Mouse (Mus musculus): ENCODE results near the gene Cd19.
"Not testable (repeated sequence)": the region's sequence is repeated elsewhere in the genome, so short reads cannot be mapped to it uniquely, and the experiment has no call there.

Gene Cd19

DNA sequence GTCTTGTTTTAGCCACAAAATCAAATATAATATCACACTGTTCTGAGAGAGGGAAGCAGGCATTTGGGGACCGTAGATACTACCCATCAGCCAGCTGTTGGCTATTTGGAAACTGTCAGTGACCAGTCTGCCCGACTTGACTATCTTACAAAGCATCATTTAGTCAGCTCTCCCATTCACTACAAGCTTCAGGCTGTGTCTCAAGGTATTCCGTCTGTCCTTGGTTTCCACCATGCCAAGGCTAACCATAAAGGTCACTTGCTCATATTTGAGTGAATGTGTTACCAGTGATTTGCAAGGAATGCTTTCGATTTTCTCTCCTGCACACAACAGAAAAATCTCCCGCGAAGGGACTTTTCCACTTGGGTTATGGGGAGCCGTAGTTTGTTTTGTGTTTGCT is 20.0 kb upstream of the Cd19 start:
- DNase-seq (ENCODE audit: low read depth) = no peak

DNA sequence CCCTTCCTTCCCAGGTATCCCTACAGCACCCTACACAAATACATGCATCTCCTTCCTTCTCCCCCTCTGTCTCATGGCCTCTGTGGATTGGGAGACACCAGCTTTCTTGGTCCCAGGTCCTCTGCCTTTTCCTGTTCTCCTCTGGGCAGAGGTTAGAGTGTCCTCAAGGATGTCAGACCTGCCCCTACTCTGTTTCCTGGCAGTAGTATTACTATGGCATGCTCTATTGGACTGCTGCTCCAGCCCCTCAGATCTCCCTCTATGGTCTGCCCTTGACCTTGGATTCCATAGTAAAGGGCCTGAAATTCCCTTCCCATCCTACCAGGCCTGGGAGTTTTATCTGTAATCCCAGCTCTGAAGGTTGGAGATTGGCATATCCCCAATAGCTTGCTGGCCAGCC is 15.5 kb upstream of the Cd19 start:
- DNase-seq (ENCODE audit: low read depth) = no peak

DNA sequence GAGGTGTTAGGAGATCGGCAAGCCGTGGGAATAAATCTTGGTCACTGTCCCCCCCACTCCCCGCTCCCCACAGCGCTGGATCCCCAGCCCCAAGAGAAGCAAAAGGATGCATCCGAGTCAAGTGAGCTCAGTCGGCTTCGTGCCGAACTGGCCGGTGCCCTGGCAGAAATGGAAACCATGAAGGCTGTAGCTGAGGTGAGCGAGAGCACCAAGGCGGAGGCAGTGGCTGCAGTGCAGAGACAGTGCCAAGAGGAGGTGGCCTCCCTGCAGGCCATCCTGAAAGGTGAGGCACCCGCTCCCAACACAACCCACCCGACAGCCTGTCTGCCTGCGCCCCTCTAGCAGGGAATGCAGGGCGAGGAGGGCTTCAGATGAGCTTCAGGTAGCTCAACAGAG is 14.8 kb upstream of the Cd19 start:
- no peak for DNase-seq (ENCODE audit: low read depth)

DNA sequence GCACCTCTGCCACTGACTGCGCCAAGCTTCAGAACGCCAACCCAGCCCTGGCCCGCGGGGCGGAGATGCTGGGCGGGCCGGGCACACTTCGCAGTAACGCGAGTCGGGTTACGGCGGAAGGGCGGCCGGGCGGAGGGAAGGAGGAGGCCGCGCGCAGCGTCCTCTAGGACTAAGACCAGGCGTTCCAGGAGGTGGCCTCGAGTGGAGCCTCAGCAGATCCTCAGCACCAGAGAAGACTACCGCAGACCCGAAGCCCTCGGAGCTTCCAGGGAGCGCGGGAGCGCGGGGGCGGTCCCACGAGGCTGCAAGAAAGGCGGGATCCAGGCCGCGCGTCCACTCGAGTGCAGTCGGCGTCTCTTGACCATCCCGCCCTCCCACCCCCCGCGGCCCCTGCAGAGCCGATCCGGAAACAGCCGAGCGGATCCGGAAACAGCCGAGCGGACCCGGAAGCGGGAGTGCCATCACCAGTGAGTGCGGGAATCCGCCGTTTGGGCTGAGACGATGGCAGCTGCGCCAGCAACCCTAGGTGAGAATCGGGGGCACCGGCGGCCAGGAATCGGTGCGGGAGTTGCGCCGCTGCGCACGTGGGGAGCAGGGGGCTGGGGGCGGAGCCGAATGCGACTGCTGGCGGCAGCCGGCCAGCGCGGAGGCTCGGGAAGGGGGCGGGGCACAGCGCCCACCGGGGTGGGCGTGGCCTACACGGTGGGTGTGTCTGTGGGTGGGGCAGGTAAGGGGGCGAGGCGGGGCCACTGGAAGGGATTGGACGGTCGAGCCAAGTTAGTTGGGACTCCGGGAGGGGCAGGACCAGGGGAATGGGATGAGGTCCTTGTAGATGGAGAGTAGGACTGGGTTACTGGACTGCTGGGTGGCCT is 14.2 kb upstream of the Cd19 start, which contains the start of gene Rabep2:
Gene Rabep2 (plus strand): TSS at position 129 of the 872 bp plus-strand sequence.
- DNase-seq (ENCODE audit: low read depth) = peak; percentile 67

DNA sequence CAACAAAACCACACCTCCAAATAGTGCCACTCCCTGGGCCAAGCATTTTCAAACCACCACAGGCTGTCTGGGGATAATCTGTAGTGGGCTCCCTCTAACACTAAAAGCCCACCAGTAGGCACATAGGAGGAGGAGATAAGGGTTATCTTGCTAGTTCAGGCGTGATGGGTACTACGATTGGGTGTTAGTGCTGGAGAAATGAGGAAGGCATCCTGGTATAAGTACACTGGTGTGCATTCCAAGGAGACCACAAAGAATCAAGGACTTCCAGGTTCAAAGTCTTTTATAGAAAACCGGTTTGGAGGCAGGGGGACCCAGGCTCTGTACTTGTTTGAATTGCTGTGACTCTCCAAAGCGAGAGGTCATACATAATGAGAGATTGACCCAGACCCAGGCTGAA is 13.5 kb upstream of the Cd19 start:
- DNase-seq (ENCODE audit: low read depth) = no peak

DNA sequence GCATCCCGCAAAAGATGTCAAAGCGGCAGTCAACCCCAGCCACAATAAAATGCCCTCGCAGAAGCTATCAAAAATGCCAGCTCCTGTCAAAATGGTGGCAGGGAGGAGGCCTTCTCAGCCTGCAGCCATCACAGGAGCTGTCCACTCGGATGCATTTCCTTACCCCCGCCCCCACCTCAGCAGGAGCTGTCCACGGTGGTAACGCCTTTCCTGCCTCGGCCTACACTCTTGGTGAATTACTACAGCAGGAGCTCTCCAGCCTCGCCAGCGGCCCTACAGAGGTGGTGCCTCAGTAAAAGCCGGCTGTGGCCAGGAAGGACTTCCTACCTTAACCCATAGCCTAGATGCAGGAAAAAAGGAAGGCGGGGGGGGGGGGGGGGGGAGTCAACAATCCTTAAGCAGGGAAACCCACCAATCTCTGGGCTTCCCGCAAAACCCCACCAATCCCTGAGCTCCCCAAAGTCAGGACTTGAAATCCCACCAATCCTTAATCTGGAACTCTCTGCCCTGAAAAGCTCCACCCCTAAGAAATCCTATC is 12.7 kb upstream of the Cd19 start:
- no peak for DNase-seq (ENCODE audit: low read depth)

DNA sequence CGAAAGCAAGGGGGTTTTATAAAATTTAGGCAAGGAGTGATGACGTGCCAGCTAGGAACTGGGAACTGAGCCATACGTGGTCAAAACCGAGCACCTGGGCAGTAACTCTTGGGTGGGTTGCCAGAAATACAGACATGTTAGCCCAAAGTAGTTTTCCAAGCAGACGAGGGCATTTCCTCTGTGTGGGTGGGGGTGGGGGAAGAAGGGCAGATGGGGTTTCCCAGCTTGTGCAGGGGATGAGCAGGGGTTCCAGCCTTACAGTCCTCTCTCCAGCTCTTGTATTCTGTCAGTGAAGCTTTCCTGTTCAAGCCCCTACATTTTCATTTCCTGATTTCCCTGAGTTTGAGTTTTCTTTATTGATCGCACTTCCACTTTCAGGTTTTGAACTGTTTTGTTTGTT is 9.5 kb upstream of the Cd19 start:
- no peak for DNase-seq (ENCODE audit: low read depth)

DNA sequence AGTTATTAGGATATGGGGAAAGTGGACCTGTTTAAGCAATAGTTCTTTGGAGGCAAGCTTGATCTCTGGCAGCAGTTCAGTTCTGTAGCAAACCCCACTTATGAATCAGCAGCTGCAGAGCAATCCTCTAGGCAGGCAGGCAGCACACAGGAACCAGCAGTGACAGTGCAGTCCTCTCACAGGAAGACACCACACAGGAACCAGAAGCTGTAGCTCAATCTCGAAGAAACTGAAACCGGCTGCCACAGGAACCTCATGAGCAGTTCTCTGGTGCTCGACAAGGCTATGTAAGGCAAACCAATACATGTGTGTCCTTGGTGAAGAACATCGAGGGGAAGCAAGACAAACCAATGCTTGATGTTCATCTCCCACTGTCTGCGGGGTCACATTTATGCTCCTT is 7.1 kb upstream of the Cd19 start:
- DNase-seq (ENCODE audit: low read depth) = no peak

DNA sequence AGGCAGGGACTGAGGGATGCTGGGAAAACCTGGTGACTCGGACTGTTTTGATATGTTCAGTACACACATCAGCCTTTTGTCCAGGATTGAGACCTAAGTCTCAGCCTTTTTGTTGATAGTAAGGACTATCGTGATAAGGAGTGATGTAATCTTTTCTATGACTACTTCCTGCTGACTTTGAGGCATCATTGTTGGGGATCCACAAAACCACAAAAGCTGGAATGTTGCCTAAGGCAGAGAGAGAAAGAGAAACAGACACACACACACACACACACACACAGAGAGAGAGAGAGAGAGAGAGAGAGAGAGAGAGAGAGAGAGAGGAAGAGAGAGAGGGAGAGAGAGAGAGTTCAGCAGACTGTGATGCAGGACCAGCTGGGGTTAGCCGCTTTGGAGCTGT is 3.8 kb upstream of the Cd19 start:
- no peak for DNase-seq (ENCODE audit: low read depth)

DNA sequence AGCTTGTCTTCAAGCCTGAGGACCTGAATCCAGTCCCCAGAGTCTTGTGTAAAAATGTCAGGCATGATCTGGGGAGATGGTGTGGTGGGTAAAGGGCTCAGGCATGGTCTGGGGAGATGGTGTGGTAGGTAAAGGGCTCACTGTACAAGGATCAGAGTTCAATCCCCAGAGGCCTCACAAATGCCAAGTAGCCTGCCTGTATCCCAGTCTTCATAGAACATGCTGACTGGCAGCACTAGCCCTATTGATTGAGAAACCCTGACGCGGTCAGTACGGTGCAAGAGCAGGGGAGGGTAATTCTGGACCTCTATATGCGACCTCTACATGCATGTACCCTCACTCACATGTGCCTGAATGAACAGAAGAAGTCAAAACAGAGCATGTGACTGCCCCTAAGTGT is 2.9 kb upstream of the Cd19 start:
- DNase-seq (ENCODE audit: low read depth) = no peak

DNA sequence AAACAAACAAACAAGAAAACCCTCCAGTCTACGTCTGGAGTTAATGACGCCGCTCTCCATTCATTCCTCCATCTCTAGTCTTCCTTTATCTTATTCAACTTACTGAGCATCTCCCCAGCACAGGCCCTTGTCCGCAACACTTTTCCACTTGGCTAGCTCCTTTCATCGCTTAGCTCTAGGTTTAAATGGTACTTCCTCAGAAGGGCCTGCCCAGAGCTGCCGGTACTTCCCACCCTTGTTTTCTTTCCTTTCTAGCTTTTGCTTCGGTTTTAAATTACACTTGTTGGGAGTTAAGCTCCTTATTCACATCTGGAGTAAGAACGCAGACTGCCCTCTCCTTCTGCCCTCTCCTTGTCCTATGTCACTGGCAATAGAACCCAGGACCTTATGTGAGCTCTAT is 2.4 kb upstream of the Cd19 start:
- no peak for DNase-seq (ENCODE audit: low read depth)

DNA sequence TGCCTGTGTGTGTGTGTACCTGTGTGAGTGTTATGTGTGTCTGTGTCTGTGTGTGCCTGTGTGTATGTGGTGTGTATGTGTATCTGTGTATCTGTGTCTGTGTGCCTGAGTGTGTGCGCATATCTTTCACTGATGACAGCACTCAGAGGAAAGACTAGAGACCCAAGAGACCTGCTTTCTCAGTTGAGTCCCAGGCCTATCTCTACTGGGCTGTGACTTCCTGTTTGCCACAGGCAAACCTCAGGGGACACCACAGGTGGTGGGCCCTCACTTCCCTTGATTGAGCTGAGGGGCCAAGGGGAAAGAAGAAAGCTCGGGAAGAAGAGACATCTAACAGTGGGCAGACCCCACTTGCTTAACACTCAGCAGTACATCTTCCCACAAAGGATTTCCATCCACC is 1.9 kb upstream of the Cd19 start:
- no peak for DNase-seq (ENCODE audit: low read depth)

DNA sequence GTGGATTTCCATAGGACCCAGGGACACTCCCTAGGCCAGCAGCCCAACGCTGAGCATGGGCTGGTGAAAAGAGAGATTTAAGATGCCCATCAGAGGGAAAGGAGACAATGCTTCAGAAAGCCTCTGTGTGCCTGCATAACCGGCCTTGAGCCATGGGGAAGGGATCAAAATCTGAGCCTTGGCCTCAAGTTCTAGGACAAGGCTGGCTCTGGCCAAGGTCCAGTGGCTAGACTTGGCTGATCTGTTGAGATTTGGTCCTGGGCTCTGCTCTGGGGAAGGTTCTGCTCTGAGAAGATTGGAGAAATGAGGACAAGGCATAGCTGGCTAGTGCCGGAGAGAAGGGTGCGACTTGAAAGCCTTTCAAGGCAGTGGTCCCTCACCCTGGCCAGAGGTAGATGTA is 3.6 kb downstream of the Cd19 start:
- no peak for DNase-seq (ENCODE audit: low read depth)

DNA sequence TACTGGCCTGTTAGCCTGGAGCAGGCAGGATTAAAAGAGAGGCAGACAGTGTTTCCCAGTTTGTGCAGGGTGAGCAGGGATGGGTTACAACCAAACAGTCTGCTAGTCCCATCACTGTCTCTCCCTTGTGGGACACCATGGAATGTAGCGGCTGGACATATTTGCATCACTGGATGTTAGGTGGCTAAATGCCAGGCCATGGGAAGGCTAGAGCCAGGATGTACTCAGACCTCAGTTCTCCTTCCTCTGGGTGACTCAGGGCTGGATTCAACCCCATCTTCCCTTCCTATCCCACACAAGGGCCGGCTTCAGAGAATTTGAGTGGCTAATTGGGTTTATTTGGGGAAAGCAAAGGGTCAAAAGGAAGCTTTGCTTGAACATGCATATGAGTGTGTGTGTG is 6.0 kb downstream of the Cd19 start:
- DNase-seq (ENCODE audit: low read depth) = no peak

DNA sequence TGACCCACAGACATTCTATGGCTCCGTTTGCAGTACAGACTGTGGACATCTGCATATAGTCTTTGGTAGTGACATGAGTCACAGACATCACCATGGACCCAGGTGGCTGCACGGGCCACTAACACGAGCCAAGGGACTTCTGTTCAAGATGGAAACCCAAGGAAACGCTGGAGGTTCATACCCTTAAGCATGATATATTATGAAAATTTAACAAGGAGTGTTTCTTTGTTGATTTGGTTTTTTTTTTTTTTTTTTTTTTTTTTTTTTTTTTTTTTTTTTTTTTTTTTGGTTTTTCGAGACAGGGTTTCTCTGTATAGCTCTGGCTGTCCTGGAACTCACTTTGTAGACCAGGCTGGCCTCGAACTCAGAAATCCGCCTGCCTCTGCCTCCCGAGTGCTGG is 12.2 kb downstream of the Cd19 start:
- not testable (repeated sequence) for DNase-seq (ENCODE audit: low read depth)

DNA sequence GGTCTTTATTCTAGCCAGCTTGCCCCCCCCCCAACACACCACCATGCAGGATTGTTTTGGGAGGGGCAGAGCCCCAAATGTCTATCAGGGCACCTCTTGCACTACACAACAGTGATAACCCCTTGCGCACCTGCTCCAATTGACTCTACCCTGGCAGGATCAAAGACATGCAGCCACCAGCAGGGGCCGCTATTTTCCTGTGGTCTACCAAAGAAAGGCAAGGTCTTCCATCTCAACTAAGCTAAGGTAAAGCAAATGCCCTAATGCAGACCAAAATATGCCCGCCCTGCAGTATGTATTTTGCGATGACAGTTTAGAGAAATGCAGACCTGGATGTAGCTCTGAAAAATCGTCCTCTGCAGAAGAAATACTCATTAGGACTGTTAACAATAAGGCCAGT is 15.1 kb downstream of the Cd19 start:
- DNase-seq (ENCODE audit: low read depth) = peak; percentile 90

DNA sequence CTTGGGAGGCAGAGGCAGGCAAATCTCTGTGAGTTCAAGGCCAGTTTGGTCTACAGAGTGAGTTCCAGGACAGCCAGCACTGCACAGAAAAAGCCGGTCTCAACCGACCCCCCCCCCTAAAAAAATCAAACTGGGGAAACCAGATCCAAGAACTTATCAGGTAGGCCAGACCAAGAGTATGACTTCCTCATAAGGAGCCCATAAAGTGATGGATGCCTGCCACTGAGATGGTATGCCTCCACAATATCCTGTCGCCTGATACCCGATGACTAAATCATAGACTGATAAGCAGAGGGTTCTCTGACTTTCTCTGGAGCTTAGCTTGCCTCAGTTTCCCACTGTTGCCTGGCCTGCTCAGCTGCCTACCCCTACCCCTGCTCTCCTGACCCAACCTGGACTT is 16.9 kb downstream of the Cd19 start:
- DNase-seq (ENCODE audit: low read depth) = no peak

DNA sequence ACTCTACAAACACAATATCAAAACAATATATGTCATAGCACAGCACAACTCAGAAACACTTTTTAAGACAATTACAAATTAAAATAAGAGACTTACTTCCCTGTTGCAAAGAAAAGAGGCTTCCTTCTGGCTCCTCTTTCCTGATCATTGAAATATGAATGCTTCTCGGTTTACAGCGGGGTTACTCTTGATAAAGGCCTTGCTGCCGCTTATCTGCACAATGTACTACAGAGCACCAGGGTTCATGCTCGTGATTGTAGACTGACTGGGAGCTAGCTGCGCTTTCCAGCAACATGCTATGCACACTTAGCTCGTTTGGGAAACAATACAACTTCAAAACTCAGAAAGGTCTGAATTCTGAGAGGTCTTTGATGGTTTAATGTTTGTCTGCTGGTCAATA is 17.5 kb downstream of the Cd19 start:
- DNase-seq (ENCODE audit: low read depth) = no peak

DNA sequence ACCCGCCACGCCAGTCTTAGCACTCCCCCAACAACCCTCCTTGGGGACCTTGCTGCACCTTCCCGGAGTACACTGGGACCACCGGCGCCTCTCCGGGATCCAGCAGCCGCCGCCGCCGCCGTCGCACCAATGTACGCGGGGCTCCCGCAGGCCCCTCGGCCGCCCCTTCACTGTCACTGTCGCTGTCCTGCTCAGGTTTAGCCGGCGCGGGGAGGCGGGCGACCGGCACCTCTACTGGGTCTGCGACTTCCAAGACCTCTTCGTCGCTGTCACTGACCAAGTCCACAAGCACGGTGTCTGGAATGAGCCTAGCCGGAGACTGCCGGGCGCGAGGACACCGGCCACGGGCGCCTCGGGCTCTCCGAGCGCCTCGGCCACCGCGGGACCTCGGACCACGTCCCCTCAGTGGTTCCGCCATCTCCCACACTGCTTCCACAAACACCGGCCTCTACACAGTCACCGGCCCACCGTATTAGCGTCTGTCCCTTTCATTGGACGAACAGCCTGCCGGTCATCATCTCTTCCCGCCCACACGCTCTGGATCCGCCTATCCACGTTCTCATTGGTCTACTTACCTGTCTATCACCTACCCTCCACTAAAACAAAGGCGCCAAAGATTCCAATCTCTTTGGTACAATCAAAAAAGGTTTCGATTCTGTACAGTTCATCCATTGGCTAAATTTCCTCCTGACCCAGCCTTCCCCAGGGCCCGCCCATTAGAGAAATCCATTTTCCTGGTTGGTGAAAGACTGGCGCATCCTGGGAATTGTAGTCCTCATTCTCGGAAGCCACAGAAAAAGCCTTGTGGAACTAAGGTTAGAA is 18.2 kb downstream of the Cd19 start, which contains the start of gene Nfatc2ip:
Gene Nfatc2ip (minus strand): TSS at position 440 of the 822 bp plus-strand sequence.
- peak; percentile 98 for DNase-seq (ENCODE audit: low read depth)

DNA sequence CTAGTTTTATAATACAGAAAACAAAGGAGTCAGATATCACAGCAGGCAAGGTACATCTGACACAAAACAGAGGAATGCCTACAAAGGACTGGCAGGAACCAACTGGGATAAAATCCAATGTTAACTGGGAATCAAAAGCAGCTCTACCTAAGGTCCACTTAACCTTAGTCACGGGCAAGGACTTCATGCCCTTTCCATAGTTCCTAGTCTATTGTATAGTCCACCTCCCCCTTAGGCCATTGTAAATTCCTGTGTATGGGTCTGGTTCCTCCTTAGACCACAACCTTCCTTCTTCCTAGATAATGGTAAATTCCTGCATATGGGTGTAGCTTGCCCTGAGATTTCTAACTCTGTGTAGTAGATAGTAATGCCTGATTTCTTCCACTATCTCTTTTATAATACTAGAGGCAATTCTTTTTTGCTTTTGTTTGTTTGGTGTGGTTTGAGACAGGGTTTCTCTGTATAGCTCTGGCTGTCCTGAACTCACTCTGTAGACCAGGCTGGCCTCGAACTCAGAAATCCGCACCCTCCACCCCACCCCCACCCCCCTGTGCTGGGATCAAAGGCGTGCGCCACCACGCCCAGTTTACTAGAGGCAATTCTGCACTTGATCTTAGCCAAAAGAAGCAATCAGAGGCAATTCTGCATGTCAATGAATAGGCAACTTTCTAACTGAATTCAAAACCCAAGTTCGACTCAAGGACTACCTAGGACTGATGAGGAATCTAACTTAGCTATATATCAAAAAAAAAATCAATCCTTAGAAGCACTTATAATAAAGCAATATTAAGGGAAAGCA is 22.4 kb downstream of the Cd19 start:
- not testable (repeated sequence) for DNase-seq (ENCODE audit: low read depth)

DNA sequence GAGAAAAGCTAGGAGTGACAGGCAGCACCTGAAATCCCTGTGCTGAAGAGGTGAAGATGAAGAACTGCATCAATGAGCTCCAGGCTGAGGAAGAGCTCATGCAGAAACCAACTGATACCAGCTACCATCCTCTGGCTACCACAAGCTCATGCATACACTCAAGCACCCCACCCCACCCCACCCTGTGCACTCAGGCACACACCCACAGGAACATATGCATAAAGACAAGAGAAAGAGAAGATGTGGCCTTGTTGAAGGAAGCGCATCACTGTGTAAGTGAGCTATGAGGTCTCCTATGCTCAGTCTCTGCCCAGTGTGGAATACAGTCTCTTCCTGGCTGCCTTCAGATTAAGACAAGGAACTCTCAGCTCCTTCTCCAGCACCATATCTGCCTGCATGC is 26.5 kb downstream of the Cd19 start:
- DNase-seq (ENCODE audit: low read depth) = no peak

DNA sequence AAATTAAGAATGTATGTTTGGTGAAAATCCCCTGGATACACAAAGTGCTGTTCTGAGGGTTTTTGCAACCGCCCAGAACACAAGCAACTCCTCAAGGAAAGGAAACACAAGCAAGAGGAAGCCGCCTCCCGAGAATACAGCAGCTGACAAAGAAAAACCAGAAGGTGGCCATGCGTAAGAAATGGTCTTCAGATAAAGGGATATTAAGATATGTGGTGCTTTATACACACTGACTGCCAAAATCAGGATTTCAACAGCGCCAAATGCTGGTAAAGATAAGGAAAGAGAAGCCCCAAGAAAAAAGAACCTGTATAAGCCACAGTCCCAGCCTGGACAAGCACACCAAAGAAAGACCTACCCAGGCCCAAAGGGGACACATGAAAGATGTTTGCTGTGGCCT is 31.1 kb downstream of the Cd19 start:
- no peak for DNase-seq (ENCODE audit: low read depth)

Data from c-Kit-positive CD71-negative TER-119-negative erythroid progenitor cells, embryonic 14.5 days (primary cell).